Mouse (Mus musculus): ENCODE measurements around the gene Jpt1.

- TF ChIP-seq GATA1 (IDR thresholded peaks at IDR 0.05; ENCODE audit: low read length) (no peak), TAL1 (IDR thresholded peaks at IDR 0.05; ENCODE audit: low read length) (no peak)
Measured at GRCm38 (mm10) chr11:115512407-115513183, 1.6 kb downstream of the Jpt1 start.
